Mouse (Mus musculus) liver, embryonic 18 days (tissue): ENCODE data around the gene Gata3. TPM values are rescaled to one million over a fixed set of nuclear protein-coding genes. Genes with fewer than 3 reads are reported as not detected.

Experiments
- polyA plus RNA-seq: library from polyadenylated mRNA; depleted of rRNA; stranded (reverse); fragments of >200 nt; gene quantifications from 2 replicates; pipeline ENCODE4 v1.2.3, GENCODE M21; 2012; rRNA removed

Gene Gata3
- 0.25 and 0.28 TPM in 2 replicates for polyA plus RNA-seq

GRCm38 (mm10) chr2:9889651-9890183, at the start of gene Gata3:
Gata3 (minus strand) TSS chr2:9890034.

GRCm38 (mm10) chr2:9888913-9889650, 752 bp downstream of the Gata3 start, which contains the start of gene 9230102O04Rik:
9230102O04Rik (minus strand) TSS chr2:9889540.

GRCm38 (mm10) chr2:9881051-9881591, 8.7 kb downstream of the Gata3 start, which contains the start of gene 4930412O13Rik:
4930412O13Rik (plus strand) TSS chr2:9881252.

Other genes starting within 250 kb of the Gata3 start
- gene 4930412O13Rik, start 8.8 kb downstream of the Gata3 start, polyA plus RNA-seq: 0.08 TPM in 1 of 2 replicates, not detected in the other
- not detected in 2 replicates for gene 9230102O04Rik, start 494 bp downstream of the Gata3 start, polyA plus RNA-seq
- gene Taf3, start 158.6 kb upstream of the Gata3 start, polyA plus RNA-seq: 3.4 and 3.7 TPM in 2 replicates
- 294 and 295 TPM in 2 replicates for gene Atp5c1, start 190.5 kb upstream of the Gata3 start, polyA plus RNA-seq
- gene Kin, start 190.6 kb upstream of the Gata3 start, polyA plus RNA-seq: 6.8 and 7.0 TPM in 2 replicates
- gene Itih2, start 241.4 kb upstream of the Gata3 start, polyA plus RNA-seq: 647 and 668 TPM in 2 replicates